Mouse (Mus musculus) olfactory bulb, adult 2 months (tissue): Measurements from ENCODE around the gene Taok1.

Source experiments
- CTCF ChIP-seq: fragments of 200-500 bp; IDR thresholded peaks from 2 replicates; pipeline ENCODE4 v1.5.1; 2012; ENCODE audit warnings: low read depth, mild to moderate bottlenecking, low read length, moderate library complexity; ENCODE audit not compliant: insufficient read depth
- POLR2A ChIP-seq: fragments of 200-500 bp; IDR thresholded peaks from 2 replicates; pipeline ENCODE4 v1.6.1; 2012; ENCODE audit warnings: mild to moderate bottlenecking, low read depth, low read length, moderate library complexity; ENCODE audit not compliant: insufficient read depth

- peak; percentile 98 for TF ChIP-seq POLR2A
- TF ChIP-seq CTCF = no peak
Measured at GRCm38 (mm10) chr11:77607538-77608455, at the start of gene Taok1.
